Mouse (Mus musculus) stomach, postnatal 0 days (tissue): Measurements from ENCODE around the gene Borcs5. TPM values are rescaled to one million over a fixed set of nuclear protein-coding genes. Genes with fewer than 3 reads are reported as not detected.

ENCODE experiments used
- ATAC-seq: fragments of 200-750 bp; cut with Nextera tagmentation; 2 replicates; pipeline ENCODE4 v1.8.0; 2017; ENCODE audit not compliant: low FRiP score, low TSS enrichment
- DNase-seq: peaks from one replicate; pipeline ENCODE4 v3.0.0-alpha.2; 2016; ENCODE audit warnings: low spot score
- H3K27ac ChIP-seq: fragments of 300-500 bp; sonication (generic); replicated peaks from 2 replicates; pipeline ENCODE4 v1.5.1; 2014; ENCODE audit warnings: mild to moderate bottlenecking, control low read depth
- H3K27me3 ChIP-seq: fragments of 300-500 bp; sonication (generic); 2 replicates; pipeline ENCODE4 v1.6.1; 2014; ENCODE audit warnings: low read length; ENCODE audit not compliant: control insufficient read depth, insufficient read depth
- H3K36me3 ChIP-seq: fragments of 300-500 bp; sonication (generic); 2 replicates; pipeline ENCODE4 v1.6.1; 2014; ENCODE audit warnings: low read length, mixed read lengths; ENCODE audit not compliant: control insufficient read depth, insufficient read depth
- H3K4me1 ChIP-seq: fragments of 300-500 bp; sonication (generic); replicated peaks from 2 replicates; pipeline ENCODE4 v1.6.1; 2014; ENCODE audit warnings: antibody characterized with exemption; ENCODE audit not compliant: control insufficient read depth, insufficient read depth
- H3K4me2 ChIP-seq: fragments of 300-500 bp; sonication (generic); replicated peaks from 2 replicates; pipeline ENCODE4 v1.6.1; 2014; ENCODE audit warnings: low read depth, mild to moderate bottlenecking, control low read depth, moderate library complexity
- H3K4me3 ChIP-seq: fragments of 300-500 bp; sonication (generic); 2 replicates; pipeline ENCODE4 v1.5.1; 2014; ENCODE audit warnings: low read depth, low read length, control low read depth
- H3K9ac ChIP-seq: fragments of 300-500 bp; sonication (generic); 2 replicates; pipeline ENCODE4 v1.6.1; 2014; ENCODE audit warnings: mild to moderate bottlenecking, low read length, control low read depth, mixed read lengths
- H3K9me3 ChIP-seq: fragments of 300-500 bp; sonication (generic); 2 replicates; pipeline ENCODE4 v1.6.1; 2016; ENCODE audit warnings: low read length; ENCODE audit not compliant: control insufficient read depth
- CTCF ChIP-seq: IDR thresholded peaks from 2 replicates; pipeline ENCODE4 v1.5.1; 2016; ENCODE audit warnings: antibody characterized with exemption, low read depth, mild to moderate bottlenecking, moderate library complexity
- EP300 ChIP-seq: optimal IDR thresholded peaks from 2 replicates; pipeline ENCODE3; 2016; ENCODE audit warnings: antibody characterized with exemption
- WGBS: fragments of 180-500 bp; shearing (Covaris S2); extraction: QIAGEN DNeasy Blood & Tissue Kit; methylation state at CpG from one replicate; pipeline ENCODE4 v1.1.7; 2014; 5-methylcytosine and 5-hydroxymethylcytosine counted together
- polyA plus RNA-seq: library from polyadenylated mRNA; unstranded; fragments of >200 nt; fragmentation: Nextera tagmentation; extraction: Ambion mirVana; gene quantifications from 2 replicates; pipeline ENCODE4 v1.2.1, GENCODE M21; 2015

Gene Borcs5
- polyA plus RNA-seq, 1 experiment from 2014 or later = 17.7 TPM

GRCm38 (mm10) chr6:134696146-134696545, 56.8 kb downstream of the Borcs5 start:
- Histone ChIP-seq H3K4me2 (no peak overlapping the region), H3K27ac (no peak overlapping the region), H3K9me3 (no peaks in the 10 kb centered on the region), H3K27me3 (no peaks in the 10 kb centered on the region), H3K36me3 (no peaks in the 10 kb centered on the region), H3K9ac (no peak overlapping the region), H3K4me3 (no peak overlapping the region), H3K4me1 (no peaks in the 10 kb centered on the region; the same call in 1 of the 2 replicates)
- DNase-seq = no peak
- TF ChIP-seq EP300 (no peak), CTCF (no peak)
- WGBS = 52% methylated on average over 4 of the region's 4 CpGs
- ATAC-seq = no peak

GRCm38 (mm10) chr6:134696554-134696953, 57.2 kb downstream of the Borcs5 start:
- no peak for ATAC-seq
- Histone ChIP-seq H3K4me3 (no peak overlapping the region), H3K4me2 (no peak overlapping the region), H3K36me3 (no peaks in the 10 kb centered on the region), H3K9me3 (no peaks in the 10 kb centered on the region), H3K9ac (no peak overlapping the region), H3K27me3 (no peaks in the 10 kb centered on the region), H3K4me1 (no peaks in the 10 kb centered on the region; the same call in 1 of the 2 replicates), H3K27ac (no peak overlapping the region)
- no peak for DNase-seq
- 73% methylated on average over 2 of the region's 2 CpGs for WGBS
- no peak for TF ChIP-seq EP300
- TF ChIP-seq CTCF = no peak

GRCm38 (mm10) chr6:134698243-134698642, 58.9 kb downstream of the Borcs5 start:
- H3K27me3 ChIP-seq = no peaks in the 10 kb centered on the region
- no peaks in the 10 kb centered on the region for H3K36me3 ChIP-seq
- H3K9me3 ChIP-seq = no peaks in the 10 kb centered on the region
- no peak overlapping the region for H3K9ac ChIP-seq
- H3K4me2 ChIP-seq = no peak overlapping the region
- H3K4me3 ChIP-seq = no peak overlapping the region
- TF ChIP-seq CTCF (no peak), EP300 (no peak)
- H3K4me1 ChIP-seq = no peaks in the 10 kb centered on the region; the same call in 1 of the 2 replicates
- H3K27ac ChIP-seq = no peak overlapping the region
- DNase-seq (no peak), ATAC-seq (no peak)
- WGBS = 87% methylated on average over 5 of the region's 5 CpGs

GRCm38 (mm10) chr6:134700451-134701210, 61.3 kb downstream of the Borcs5 start:
- no peaks in the 10 kb centered on the region; the same call in 1 of the 2 replicates for H3K4me1 ChIP-seq
- no peaks in the 10 kb centered on the region for H3K27me3 ChIP-seq
- no peaks in the 10 kb centered on the region for H3K9me3 ChIP-seq
- no peak overlapping the region for H3K9ac ChIP-seq
- DNase-seq (peak; percentile 66), ATAC-seq (peak; percentile 97)
- no peak overlapping the region for H3K4me2 ChIP-seq
- 52% methylated on average over 8 of the region's 8 CpGs for WGBS
- H3K4me3 ChIP-seq = no peak overlapping the region
- H3K27ac ChIP-seq = peak overlapping the region; percentile 77
- TF ChIP-seq EP300 (peak; percentile 4), CTCF (no peak)
- no peaks in the 10 kb centered on the region for H3K36me3 ChIP-seq

- peak; percentile 78 for ATAC-seq
- Histone ChIP-seq H3K4me3 (no peak overlapping the region), H3K9ac (no peak overlapping the region), H3K4me2 (no peak overlapping the region), H3K27me3 (no peaks in the 10 kb centered on the region), H3K4me1 (no peaks in the 10 kb centered on the region; the same call in 1 of the 2 replicates), H3K36me3 (no peaks in the 10 kb centered on the region), H3K27ac (peak overlapping the region; percentile 42), H3K9me3 (no peaks in the 10 kb centered on the region)
- peak; percentile 9 for TF ChIP-seq EP300
- TF ChIP-seq CTCF = no peak
- no peak for DNase-seq
- 65% methylated on average over 6 of the region's 6 CpGs for WGBS
These were observed 61.9 kb downstream of the Borcs5 start for GRCm38 (mm10) chr6:134701211-134701602.

- ATAC-seq (no peak), DNase-seq (no peak)
- no peak for TF ChIP-seq CTCF
- TF ChIP-seq EP300 = no peak
- H3K4me3 ChIP-seq = no peak overlapping the region
- no peak overlapping the region for H3K4me2 ChIP-seq
- WGBS = 88% methylated on average over 7 of the region's 7 CpGs
- H3K9me3 ChIP-seq = no peaks in the 10 kb centered on the region
- H3K9ac ChIP-seq = no peak overlapping the region
- no peak overlapping the region for H3K27ac ChIP-seq
- H3K27me3 ChIP-seq = no peaks in the 10 kb centered on the region
- no peaks in the 10 kb centered on the region; the same call in 1 of the 2 replicates for H3K4me1 ChIP-seq
- H3K36me3 ChIP-seq = no peaks in the 10 kb centered on the region
These were observed 62.9 kb downstream of the Borcs5 start for GRCm38 (mm10) chr6:134702184-134702583.
